Mouse (Mus musculus) frontal cortex, adult 2 months (tissue): ENCODE results near the gene Tacc2. TPM values are rescaled to one million over a fixed set of nuclear protein-coding genes. Genes with fewer than 3 reads are reported as not detected.
"Not testable (repeated sequence)": the region's sequence is repeated elsewhere in the genome, so short reads cannot be mapped to it uniquely, and the experiment has no call there.

Experiments
- DNase-seq, 2 experiments: peaks; one replicate each; pipeline ENCODE4 v3.0.0; 2022; ENCODE audit warnings: low spot score in 1 of 2; ENCODE audit errors: extremely low spot score in 1 of 2
- polyA plus RNA-seq: library from polyadenylated mRNA; depleted of rRNA; stranded (reverse); fragments of >200 nt; gene quantifications from 2 replicates; pipeline ENCODE4 v1.2.3, GENCODE M21; 2012

The Tacc2 gene
- polyA plus RNA-seq, 1 experiment = 49.3 TPM

DNA sequence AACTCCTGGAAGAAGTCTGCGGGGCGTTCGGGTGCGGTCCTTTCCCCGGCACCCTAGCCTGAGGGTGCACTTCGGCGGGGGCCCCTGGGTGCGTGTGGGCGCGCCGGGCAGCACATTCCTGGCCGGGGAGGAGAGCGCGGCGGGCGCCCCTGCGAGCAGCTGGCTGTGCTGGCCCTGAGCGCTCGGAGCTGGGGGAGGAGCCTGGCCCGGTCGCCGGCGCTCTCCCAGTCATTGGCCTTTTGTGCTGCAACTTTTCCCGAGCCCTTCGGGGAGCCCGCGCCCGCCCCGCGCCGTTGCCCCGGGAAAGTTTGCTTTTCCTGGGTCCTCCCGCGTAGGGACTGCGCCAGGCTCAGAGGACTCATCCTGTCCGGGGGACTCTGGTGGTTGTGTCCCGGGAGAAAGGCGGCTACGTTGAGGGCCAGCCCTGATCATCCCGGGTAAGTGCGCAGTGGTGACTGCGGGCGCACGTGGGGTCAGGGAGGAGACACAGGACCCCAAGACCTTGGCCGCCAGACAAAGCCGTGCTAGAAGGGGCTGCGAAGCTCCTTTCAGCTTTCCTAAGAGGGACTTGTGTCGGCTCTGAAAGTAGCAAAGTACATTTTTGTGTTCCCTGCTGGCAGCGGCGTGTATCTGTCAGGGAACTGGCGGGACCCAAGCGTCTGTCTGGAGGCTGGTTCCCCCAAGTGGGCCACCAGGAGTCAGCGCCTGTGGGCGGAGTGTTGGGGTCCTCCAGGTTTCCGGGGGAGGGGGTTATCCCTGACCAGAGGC is 68.9 kb downstream of the Tacc2 start:
- DNase-seq = no peak

DNA sequence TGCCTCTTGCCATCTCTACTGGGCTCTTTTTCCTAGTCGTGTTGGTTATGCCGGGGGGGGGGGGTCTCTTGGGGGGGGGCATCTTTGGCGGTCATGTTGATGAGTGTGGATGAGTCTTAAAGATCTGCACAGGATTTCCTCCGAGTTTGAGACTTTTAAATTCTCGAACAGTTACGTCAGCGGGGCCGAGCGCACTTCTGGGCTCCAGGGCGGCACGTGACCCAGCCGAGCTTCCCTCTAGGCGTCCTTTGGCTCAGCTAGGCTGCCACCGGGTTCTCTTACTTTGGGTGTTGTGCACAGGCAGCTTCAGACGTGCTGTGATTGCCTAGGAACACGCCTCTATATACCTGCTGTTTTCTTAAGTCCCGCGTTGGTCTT is 69.5 kb downstream of the Tacc2 start:
- DNase-seq = no peak

DNA sequence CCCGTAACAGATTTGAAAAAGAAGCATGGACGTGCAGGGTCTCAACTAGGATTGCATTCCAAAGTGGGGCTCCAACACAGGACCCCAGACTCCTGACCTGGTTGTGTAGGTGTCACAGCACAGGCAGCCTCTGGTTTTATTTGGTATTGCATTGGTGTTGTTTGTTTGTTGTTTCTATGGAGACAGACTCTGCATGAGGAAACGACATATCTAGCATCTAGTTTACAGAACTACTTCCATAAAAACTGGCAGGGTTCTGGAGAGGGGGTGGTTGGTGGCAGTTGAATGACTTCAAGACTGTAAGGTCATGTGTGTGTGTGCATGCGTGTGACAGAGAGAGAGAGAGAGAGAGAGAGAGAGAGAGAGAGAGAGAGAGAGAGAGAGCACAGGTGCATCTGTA is 70.8 kb downstream of the Tacc2 start:
- DNase-seq = no peak

DNA sequence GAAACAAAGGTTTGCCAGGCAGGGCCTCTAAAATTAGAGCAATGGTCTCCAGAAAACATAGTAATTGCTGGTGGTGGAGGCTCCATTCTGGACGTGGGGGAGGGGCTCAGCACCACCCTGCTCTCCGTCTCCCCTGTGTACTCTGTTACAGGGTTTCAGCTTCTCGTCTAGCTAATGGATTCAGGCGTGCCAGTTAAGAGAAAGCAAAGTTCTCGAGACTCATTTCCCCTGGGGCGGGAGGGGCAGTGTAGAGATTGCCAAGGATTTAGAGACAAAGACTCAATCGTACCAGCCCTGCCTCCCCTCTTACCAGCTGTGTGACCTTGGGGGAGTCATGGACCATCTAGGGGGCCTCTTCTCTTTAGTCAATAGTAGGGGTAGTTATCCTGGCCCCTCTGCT is 72.0 kb downstream of the Tacc2 start:
- no peak for DNase-seq

DNA sequence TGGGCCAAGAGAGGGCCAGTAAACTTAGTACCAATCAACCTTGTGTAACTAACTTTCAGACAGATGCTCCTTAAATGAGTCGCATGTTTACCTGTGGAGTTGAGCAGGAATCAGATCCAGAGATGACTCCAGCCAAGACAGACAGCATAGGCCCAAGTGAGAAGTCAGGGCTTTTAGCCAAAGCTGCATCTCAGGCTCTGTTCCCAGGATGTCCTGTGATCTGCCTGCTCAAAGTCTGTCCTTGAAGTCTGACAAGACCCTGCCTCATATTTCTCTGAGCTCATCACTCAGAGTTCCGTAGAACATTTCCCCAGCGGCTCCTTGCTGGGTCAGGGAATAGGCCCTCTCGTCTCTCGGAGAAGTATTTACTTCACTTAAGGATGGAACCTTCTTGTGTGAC is 73.4 kb downstream of the Tacc2 start:
- no peak for DNase-seq

DNA sequence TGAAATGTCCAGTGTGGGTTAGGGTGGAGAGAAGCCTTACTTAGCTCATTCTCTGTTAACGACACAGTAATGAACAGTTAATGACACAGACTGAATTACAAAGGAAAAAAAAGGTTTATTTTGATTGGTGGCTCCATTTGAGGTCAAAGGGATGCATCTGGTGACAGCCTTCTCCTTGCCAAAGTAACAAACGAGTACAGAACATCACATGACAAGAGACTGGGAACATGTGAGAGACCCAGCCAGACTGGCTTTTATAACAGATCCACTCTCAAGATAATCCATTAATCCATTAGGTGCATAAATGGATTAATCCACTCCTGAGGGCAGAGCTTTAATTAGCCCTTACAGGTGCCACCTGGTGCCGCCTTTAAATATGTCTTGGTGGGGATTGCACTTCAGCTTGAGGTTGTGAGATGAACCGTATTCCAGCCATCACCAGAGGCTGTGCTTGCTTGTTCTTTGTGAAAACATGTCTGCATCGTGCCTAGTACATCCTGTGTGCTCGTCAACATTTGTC is 75.9 kb downstream of the Tacc2 start:
- DNase-seq = no peak

DNA sequence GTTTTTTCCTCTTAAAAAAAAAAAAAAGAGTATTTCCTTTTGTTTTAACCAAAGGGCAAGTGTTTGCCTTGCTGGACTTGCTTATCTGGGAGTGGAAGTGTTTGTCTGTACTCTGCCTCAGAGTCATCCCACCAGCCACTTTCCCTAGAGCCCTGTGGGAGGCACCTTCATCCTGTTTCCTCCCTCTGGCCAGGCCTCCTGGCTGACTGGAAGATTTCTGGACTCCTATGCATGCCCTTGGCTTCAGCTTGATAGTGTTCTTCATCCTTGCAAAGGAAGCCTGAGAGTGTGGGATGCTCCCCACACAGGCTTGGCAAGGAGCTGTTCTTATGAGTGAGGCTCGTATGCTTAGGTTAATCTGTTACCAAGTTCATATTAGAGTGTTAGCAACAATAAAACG is 77.3 kb downstream of the Tacc2 start:
- no peak for DNase-seq

DNA sequence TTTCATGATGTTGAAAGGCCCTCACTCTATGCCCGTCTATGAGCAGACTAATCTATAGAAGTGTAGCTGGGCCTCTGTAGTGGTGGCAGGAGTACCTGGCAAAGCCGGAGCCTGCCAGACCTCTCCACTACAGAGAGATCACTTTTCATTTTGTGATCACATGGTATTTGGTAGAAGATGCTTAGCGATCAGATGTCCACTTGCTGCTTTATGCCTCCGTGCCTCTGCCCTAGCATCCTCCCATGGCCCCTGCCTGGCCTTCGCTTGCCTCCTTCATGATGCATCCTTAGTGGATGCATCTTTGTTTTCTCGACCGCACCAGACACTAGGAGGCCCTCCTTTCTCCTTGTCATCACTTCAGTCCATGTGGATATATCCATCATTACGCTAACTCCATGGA is 79.7 kb downstream of the Tacc2 start:
- DNase-seq = no peak

DNA sequence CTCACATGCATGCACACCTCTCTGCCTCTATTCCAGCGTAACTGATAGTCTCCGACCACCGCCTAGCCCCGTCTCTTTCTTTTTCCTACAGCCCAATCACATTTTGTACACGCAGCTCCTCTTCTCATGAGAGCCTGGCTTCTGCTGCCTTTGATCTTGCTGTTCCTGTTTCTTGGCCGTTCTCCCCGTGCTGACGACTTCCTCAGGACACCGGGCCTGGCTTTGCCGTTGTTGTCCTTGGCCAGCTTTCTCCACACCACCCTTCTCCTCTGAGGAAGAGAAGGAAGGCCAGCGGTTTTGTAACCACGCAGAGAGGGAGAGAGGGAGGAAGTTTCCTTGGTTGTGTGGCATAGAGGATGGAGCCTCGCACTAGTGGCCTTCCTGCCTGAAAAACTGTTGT is 80.5 kb downstream of the Tacc2 start:
- DNase-seq = no peak

DNA sequence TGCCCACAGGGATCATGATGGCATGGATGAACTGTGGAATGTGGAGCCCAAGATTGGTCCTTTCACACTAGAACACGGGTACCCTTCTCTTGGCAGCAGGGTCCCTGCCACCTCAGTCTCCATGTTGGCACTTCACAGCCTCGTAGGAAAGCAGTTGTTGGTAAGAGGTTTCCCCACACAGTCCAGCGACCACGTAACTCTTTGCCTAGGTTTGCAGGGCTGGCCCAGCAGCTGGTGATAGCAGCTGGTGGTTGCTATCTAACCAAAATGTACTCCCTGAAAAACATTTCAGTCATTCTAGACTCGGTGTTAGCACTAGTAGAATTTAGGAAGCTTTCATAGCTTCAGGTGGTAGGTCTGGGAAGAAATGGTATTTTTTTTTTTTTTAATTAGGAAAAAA is 81.9 kb downstream of the Tacc2 start:
- no peak for DNase-seq

DNA sequence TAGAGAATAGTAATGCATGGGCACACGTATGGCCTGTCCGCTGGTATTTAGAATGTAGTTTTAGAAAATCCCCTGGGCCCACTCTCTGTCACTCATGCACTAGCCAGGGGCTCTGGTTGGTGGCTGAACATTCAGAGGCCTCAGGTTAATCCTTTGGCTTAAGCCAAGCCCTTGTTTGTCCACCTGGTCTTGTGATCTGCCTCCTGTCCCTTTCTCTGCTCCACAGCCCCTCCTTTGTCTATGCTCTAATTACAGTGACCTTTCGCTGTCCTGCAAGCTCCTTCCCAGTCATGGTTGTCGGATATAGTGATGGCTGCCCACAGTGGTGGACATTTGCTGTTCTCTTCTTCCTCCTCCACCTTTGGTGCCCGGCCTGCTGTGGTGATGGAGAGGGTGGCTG is 85.0 kb downstream of the Tacc2 start:
- no peak for DNase-seq

DNA sequence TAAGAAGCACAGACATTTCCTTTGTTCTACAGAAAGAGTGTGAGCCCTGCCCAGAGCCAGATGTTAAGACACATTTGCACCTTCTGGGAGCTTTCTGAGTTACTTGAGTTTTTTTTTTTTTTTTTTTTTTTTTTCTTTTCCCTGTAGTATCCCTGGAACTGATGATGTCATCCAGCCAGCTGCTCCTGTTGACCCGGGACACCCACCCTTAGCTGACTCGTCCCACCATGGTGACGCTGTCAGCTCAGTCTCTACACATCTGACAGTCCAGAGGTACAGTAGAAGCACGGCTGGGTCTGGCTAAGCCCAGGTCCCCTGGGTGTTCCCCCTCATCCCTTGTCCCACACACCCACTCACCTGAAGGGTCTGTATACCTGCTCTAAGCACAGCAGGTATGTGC is 85.6 kb downstream of the Tacc2 start:
- no peak for DNase-seq

DNA sequence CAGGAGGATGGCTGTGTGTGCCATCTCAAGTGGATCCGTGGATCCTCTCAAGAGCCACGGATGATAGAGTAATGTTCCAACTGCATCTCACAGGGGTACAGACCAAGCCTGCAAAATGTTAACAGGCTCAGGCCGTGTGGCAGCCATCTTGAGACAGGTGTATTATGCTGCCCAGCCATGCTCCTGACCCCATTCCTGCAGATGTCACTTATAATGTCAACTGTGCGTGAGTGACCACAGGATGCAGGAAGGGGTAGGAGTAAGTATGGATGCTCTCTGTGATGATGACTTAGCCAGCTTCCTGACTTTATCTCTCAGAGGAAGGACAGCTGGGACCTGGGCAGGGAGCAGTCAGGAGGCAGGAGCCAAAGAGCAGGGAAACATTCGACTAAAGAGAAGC is 86.8 kb downstream of the Tacc2 start:
- no peak for DNase-seq

DNA sequence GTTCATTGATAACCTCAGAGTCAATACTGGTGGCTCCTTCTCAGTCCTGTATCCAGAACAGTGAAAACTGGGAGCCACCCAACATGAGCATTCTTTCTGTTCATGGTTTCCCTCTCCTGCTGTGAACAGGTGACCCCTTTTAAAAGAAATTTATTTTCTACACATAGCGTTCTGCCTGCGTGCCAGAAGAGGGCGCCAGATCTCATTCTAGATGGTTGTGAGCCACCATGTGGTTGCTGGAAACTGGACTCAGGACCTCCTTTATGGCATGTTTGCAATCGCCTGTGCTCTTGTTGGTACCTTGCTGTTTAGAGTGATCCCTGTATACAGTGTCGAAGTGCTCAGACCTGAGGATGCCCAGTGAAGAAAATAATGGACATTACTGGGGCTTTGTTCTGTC is 87.4 kb downstream of the Tacc2 start:
- no peak for DNase-seq

DNA sequence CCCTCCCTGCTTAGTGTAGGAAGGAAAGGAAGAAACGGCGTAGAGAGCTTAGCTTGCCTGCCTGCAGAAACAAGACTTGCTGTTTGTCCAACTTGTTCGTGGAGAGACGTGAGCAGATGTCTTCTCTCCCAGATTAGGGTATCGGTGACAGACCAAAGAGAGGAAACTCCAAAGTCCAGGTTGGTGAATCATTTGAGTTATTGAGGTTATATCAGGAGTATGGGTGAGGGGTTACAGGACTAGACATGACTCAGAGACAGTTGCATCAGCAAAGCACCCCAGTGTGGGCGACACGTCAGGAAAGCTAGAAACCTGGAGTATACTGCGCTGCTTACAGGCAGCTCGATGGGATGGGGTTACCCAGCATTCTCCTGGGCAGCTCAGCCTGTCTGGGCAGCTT is 88.1 kb downstream of the Tacc2 start:
- no peak for DNase-seq

DNA sequence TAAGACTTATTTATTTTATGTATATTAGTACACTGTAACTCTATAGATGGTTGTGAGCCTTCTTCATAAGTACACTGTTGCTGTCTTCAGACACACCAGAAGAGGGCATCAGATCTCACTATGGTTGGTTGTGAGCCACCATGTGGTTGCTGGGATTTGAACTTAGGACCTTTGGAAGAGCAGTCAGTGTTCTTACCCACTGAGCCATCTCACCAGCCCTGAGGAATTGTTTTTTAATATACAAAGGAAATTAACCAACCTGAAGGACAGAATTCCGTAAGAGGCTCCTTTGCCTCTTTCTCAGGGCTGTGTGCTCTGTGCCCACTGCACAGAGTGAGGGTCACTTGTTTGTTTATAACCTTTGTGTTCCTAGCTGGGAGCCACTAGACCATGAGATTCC is 90.8 kb downstream of the Tacc2 start:
- not testable (repeated sequence) for DNase-seq

DNA sequence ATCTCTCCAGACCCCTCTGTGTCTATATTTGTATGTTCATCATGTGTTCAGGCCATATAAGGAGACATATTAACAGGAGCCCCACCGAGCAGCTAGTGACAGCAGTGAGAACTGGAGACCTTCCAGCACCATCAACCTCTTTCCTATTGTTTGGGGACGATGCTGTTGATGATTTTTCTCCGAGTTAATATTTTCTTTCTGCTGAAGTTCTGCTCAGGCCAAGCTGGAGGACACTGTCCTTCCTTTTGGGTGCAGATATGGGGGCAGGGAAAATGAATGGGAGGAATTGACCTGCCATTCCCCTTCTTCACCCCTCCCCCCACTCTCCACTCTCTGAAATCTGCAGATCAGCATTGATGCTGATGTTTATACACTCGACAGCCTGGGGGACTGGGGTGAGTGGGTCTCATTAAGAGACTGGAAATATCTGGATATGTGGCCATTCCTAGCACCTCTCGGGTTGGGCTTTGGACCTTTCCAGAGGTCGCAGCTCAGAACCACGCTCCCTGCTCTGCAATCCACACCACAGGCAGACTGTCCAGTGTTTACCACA is 91.6 kb downstream of the Tacc2 start:
- DNase-seq = no peak

DNA sequence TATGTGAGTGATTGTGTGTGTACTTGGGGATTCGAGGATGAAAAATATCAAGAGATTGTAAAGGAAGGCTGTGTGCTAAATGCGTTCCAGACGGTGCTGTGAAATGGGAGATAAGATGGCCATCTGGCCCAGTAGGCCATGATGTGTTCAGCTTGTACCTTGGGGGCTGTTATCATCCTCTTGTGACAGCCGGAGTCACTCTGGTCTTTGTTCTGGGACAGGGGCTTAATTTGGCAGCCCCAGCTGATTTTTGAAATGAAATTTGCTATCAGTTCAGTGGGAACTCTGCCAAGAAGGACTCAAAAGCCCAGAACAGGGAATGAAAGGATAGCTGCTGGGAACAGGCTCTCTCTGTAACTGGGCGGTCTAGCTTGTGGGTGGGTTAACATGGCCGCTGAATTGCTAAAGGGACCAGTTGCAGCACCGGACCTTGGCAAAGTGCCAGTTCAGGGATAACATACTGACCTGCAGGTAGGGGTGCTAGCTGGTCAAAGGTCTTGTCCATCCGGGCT is 92.2 kb downstream of the Tacc2 start:
- DNase-seq = no peak

DNA sequence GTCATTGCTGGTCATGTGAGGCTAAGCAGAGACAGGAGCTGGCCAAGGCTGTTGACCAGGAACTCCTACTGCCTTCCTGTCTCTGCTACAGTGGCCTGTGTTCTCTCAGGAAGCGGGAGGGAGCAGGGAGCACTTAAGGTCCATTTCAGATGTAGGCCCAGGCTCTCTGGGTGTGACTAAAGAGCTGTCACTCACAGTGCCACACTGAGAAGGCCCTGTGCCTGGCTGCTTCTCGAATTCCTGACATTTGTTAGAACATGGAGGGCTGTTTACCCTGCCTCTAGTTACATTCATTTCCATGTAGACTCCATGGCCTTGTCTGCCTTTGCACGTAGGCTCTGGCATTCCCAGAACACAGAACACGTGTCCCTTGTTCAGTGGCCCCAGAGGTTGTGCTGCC is 93.1 kb downstream of the Tacc2 start:
- no peak for DNase-seq

DNA sequence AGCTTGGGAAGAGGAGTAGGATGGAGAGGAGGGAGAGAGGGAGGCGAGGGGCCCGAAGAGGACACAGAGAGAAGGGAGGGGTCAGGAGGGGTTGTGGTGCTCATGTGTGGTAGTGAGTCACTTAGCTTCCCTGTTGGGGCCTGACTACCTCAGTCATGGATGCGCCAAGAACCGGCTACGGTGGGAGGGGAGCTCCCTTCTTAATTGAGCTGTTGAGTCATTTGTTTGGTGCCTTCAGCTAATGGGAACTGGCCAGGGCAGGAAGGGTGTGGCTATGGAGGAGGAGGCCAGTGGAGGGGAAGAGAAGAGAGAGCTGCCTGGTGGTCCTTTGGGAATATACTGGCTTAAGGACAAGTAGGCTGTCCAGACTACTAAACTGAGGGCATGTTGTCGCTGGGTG is 94.1 kb downstream of the Tacc2 start:
- DNase-seq = no peak

DNA sequence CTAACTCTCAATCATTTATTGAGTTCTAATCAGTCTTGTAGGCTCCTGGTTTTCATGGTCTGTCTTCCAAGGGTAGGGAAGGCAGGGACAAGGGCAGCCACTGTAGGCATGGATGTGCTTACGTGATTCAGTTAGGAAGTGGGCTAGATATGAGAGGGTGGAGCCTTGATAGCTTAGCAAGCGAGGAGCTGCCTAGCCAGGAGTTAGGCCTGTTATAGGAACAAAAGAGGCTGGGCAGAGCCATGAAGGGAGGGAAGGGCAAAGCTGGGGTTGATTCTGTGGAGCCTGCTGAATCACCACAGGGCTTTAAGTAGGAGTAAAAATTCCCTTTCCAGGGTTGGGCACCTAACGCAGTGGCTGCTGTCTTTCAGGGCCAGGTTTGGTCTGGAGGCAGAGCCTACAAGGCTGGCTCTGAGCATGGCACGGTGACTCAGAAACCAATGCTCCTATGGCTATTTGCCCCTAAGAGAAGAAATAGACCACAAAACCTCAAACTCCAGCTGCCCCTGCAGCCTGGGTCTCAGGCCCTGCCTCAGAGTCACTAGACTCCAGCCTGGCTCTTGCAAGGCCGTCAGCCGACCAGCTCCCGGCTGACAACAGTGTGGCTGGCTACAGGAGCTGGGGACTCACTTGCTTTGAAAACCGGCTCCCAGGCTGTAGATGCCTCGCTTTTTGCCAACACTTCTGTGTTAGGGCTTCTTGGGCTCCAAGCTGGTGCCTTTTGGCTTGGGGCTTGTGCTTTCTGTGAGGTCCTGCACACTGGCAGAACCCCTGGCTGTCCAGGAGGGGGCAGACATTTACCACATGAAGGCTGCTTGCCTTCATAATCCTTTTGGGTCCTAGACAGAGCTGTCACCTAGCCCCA is 96.2 kb downstream of the Tacc2 start:
- DNase-seq = peak in 1 of 2 experiments; percentile 67
